Mouse (Mus musculus) embryo, embryonic 9.5 days (tissue): ENCODE measurements at regions not wholly inside any gene's neighbourhood (a gene's known extent, or its start where the extent isn't known, plus 50 kb on each side); places are given as distances from the start of the nearest gene placed in this dataset.

ENCODE experiments used
- DNase-seq: peaks from one replicate; pipeline ENCODE4 v3.0.0-alpha.2; 2017; ENCODE audit errors: extremely low spot score

DNA sequence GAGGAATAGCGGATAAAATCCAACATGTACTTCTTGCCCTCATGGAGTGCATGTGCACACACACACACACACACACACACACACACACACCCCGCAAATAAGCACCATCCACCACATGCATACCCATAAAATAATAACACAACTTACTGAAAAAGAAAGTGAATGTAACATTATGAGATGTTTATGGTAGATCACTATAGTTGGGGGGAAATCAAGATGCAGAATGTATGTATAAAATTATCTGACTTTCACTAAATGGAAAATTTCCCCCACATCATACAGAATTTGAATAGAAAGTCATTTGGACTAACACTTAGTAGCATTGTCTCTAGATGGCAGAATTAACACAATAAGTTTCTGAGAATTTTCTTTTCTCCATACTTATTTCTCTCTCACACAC is 57.2 kb upstream of the Nabp1 start:
- DNase-seq = no peak

DNA sequence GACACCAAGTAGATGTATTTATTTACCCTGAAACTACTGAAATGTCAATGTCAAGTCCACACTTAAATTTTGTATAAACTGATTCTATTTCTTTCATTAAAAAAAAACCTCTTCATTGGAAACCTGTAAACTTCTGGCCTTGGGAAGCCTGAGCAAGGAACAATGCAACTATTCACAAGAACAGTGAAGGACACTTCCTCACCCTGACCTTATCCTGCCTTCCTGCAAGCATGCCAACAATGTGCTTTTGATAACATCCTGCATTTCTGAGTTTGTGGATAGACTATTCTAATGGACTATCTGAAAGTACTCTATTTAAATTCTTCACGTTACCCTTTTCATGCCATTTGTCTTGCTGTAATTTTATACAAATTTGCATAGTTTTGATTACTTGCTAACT is 53.1 kb upstream of the Nabp1 start:
- DNase-seq = no peak

DNA sequence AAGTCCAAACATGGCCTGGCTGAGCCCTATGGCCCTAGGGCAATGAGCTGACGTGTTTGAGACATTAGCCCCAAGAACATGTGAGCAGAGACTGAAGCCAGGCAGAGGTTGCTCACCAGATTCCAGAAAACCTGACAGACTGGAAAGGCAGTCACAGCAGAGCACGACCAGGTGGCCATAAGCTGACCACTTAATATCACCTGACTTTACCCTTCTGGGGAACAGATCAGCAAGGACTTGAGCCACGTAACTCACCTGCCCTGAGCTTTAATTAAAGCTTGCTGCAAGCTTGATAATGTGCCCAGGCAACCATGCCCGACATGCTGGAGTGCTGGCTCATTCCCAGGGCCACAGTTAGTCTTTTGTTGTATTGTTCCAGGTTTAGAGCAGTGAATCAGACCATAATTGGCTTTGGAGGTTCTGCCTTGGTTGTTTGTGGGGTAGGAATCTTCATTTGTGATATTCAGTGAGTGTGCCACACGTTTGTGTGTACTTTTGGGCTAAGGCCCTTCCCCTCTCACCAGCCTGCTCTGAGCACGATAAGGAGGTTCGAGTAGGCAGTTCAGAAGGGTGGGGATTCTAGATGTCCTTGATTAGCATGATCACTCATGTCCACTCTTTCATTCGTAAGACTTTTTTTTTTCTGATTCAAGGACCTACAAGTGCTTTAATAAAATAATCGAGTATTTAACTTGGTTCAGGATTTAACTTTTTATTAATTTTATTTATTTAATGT is 52.1 kb upstream of the Nabp1 start:
- peak; percentile 47 for DNase-seq

DNA sequence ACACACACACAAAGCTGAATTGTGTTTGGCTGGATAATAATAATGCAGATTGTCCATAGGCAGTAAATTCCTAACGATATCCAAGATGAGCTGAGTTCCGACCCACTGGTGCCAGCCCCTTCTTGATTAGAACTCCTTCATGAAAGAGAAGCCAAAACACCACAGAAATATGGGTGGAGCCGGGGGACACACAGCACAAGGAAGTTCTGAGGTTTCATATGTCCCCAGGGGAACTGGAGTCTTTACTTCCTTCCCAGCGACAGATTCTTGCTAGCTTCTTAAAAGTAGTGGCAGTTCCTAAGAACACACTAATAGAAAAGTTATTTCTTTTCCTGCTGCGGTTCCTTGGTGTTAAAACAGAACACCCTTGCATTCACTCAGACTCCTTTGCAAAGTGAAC is 51.4 kb upstream of the Nabp1 start:
- DNase-seq = no peak

DNA sequence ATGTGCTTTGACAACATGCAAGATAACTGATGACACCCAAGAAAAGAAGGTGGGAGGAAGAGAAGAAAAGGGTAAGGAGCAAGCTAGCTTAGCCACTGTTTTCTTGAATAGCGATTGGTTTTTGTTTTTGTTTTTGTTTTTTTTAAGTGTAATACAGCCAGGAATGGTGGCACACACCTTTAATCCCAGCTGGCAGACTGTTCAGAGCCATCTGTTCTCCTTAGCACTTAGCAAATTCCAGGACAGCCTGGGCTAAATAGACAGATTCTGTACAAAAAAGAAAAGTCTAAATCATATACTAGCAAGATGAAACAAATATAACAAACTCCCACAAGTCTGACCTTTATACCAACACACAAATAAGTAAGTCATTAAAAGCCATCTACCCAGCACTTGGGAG is 50.4 kb upstream of the Nabp1 start:
- no peak for DNase-seq
